Mouse (Mus musculus) spleen, adult 12 weeks (tissue): Measurements from ENCODE around the gene Cfdp1.
A peak's percentile ranks its signal among the peaks of the same experiment; 100 is the strongest.

Experiments
- DNase-seq: peaks from one replicate; pipeline ENCODE4 v3.0.0; 2022; ENCODE audit warnings: low spot score

Cfdp1 gene

DNA sequence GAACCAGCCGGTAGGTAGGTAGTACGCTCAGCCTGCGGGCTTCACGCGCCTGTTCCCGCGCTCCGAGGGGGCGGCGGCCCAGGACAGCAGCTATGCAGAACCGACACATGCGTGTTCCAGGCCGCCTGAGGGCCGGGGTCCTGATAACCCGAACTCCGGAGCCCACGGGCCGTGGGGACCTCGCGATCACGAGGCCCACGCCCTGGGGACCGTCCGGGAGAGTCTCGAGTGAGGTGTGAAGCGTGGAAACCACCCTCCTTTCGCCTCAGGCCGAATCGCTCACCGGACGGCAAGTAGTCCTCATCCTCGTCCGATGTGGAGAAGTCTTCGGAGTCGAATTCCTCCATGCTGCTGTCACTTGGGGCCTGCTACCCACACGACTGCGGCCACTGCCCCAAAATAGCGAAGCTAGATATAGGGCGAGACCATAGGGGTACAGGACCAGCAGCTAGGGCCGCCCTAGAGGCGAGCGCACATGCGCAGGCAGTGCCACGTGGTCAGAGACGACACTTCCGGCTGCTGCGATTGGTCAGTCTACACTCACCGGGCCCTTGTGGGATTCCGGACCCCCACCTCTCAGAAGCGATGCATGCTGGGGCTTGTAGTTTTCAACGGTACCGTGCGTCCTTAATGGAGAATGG lies at the start of gene Cfdp1:
Gene Cfdp1, minus strand, starts transcription at position 431 of the 641 bp plus-strand sequence.
- peak; percentile 92 for DNase-seq

DNA sequence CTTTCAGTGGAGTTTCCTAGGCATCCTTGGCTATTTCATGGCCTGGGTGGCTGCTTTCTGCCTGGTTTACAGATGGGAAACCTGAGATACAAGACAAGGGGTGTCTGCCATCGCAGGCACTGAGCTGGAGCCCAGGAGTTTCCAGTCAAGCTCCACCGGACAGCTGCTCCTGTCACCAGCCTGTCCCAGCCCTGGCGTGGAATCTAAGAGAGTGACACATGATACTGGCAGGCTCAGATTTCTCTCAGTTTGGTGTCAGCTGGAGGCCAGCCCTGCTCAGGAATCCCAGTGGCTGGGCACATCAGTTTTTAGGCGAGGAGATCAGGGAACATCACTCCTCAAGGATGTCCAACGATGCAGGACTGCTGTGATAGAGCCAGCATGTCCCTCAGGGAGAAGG lies 48.0 kb upstream of the Cfdp1 start:
- no peak for DNase-seq

DNA sequence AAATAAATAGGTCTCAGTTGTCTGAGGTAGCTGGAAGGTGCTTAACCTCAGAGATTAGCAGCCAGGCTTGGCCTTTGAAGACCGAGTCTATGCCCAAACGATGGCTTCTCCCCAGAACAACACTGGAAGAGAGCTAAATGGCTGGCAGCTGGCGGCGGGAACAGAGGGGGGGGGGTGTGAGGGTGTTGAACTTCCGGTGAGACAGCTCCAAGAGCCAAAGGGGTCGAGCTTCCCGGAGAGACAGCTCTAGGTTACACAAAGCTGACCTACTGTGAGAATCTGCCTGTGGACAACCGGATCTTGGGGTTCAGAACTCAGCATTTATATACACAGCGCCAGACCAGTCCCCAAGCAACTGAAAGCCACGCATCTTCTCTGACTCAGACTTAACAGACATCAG lies 44.5 kb upstream of the Cfdp1 start:
- no peak for DNase-seq

DNA sequence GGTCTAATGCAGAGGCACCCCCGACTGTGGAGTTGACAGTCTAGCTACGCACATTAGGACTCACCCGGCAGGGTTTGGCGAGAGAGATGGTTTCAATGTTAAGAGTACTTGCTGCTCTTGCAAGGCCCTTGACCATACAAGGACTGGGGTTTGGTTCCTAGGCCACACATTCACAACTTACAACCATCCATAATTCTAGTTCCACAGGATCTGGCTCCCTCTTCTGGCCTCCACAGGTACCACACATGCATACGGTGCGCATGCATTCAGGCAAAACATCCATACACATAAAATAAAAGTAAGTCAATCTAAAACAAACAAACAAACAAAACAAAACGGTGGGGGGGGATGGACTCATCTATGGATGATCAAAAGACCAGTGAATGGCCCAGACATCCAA lies 40.9 kb upstream of the Cfdp1 start:
- DNase-seq = no peak

DNA sequence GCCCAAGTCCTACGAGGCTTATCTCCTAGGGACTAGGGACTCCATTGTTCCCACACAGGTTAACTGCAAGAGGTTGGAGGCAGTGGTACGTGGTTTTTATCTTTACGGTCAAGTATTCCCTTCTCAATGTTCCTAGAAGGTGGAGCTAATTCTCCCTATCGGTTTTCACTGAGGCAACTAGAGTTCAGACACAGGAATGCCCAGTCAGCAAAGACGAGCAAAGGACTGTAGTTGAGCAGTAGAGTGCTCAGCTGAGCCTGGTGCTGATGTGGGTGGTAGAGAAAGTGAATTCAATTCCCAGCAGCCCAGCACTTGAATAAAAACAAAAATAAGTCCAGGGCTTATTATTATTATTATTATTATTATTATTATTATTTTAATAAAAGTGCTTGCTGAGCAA lies 38.5 kb upstream of the Cfdp1 start:
- no peak for DNase-seq

DNA sequence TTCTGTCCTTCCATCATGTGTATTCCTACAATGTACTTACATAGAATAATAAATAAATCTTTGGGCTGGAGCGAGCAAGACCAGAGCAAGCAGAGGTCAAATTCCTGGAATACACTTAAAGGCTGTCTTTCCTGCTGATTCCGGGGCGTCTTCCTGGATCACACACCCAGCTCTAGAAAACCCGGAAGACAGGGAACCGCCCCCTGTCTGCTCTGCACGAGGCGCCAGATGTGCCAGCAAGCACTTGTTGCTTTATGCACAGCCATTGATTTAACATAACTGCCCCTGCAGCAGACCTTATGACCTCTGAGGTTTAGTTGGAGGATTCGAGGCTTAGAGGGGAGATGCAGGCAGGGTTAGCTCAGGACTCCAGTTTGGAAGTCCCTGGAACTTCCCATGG lies 37.9 kb upstream of the Cfdp1 start:
- no peak for DNase-seq

DNA sequence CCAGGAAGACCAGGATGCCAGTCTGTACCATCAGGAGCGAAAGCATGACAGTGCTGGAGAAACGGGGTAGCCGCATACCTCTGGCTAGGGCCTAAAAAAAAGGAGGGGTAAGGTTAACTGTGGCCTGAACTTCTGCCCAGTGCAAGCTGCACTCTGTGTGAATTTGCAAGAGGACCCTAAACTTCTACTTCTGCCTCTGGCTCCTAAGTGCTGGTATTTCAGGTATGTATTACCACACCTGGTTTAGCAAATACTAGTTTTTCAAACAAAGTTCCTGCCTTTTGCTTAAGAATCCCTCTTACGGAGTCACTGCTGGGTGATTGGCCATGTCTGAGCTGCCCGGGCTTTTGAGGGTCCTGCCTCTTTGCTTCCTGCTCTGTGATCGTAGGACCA lies 36.8 kb upstream of the Cfdp1 start:
- no peak for DNase-seq

DNA sequence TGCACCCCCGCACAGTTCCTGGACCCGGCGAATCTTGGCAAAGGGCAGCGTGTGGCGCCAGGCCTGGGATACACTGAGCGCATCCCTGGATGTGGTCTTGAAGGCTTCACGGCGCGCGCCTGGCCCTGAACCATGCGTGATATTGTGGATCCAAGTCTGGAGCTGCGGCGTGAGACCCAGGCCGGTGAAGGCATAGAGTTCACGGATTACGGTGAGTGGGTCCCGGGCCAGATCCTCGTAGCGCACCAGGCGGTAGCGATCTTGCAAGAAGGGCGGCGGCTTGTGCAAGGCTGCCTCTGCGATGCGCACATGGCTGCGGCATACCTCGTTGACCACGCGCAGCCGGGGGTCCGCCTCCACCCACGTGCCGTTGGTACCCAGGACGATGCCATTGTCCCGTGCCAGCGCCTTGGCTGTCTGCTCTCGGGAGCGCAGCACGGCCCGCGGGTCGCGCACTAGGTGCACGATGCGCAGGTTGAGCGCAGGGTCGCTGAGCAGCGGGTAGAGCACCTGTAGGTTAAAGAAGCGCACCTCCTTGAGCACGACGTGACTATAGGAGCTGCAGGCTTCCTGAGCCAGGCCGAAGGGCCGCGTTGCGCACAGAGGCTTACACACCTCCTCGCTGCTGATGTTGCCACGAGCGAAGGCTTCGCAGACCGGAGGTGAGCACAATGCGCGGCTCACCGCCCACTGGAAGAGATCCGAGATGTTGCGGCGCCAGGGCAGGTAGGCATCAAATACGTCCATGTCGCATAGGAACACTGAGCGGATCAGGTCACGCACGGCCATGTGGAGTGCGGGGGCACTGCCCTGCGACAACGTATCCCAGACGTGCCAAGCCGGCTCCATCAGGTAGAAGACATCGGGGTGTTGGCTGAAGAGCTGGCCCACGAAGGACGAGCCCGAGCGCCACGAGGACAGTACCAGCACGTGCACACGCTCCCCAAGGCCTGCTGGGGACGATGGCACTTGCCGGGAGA lies 36.1 kb upstream of the Cfdp1 start:
- DNase-seq = no peak

DNA sequence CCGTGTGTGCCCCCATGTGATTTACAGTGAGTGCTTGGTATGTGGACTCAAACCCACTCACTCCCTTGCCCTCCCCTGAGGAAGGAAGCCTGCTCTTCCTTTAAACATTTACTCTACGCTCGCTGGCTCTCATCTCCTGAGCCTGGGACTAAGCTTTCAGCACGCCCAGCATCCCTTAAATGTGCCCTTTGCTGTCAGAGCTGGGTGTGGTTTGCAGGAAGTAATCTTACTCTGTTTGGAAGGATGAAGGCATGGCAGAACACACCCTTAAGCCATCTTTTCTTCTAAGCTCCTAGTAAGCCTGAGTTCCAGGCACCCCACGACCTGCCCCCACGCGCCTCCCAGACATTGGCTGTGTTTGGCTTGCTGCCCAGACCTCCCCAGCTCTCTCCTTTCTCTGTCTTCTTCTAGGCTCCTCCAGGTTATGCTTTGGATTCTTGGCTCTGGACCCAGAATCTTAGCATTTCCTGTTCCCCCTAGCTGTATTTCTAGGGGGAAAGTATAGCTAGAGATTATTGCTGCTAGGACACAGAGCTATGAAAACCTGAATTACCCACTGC lies 34.1 kb upstream of the Cfdp1 start:
- no peak for DNase-seq

DNA sequence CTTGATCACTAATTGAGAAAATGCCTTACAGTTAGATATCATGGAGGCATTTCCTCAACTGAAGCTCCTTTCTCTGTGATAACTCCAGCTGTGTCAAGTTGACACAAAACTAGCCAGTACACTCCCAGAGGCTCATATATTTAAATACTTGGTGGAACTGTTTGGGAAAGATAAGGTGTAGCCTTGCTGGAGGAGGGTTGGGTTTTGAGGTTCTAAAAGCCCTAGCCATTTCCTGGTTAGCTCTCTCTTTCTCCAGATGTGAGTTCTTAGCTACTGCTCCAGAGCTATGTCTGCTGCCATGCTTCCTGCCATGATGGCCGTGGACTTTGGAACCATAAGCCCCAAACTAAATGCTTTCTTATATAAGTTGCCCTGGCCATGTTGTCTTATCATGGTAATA lies 33.4 kb upstream of the Cfdp1 start:
- DNase-seq = no peak

DNA sequence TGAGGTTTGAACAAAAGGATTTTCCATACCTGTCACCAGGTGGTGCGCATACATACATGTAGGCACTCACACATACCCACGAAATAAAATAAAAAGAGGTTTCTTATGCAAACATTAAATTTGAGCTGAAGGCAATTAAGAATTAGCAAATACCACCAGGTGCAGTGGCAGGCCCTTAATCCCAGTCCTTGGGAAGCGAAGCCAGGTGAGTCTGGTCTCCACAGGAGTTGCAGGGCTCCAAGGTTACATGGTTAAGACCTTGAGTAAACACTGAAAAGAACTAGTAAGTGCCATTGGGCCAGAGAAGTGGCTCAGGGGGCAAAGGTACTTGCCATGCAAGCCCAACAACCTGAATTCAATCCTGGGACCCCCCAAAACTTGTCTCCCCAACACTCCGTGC lies 29.5 kb upstream of the Cfdp1 start:
- DNase-seq = no peak

DNA sequence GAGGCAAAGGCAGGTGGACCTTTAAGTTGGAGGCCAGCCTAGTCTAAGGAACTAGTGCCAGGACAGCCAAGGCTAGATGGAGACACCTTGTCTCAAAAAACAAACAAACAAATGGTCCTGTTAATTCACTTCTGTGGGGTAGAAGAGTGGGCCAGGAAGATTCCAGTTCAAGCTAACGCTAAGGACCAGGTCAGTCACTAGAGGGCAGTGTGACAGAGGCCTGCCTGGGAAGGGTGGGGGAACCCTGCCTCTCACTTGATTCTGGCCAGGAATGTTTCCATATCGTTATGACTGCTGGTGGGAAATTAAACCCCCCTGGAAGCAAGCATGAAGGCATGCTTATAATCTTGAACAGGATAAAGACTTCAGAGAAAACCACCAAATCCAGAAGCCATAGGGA lies 27.5 kb upstream of the Cfdp1 start:
- DNase-seq = peak; percentile 19

DNA sequence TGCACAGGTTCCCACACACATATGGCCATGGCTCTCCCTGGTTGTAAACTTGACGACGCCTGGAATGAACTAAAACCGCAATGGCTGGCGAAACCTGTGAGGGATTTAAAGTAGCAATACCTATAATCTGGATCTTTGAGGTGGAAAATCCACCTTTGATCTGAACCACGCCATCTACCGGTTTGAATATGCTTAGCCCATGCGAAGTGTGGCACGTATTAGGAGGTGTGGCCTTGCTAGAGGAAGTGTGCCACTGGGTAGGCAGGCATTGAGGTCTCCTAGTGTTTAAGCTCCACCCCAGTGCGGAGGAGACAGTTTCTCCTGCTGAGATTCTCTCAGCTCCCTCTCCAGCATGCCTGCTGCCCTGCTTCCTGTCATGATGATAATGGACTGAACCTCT lies 23.6 kb upstream of the Cfdp1 start:
- no peak for DNase-seq

DNA sequence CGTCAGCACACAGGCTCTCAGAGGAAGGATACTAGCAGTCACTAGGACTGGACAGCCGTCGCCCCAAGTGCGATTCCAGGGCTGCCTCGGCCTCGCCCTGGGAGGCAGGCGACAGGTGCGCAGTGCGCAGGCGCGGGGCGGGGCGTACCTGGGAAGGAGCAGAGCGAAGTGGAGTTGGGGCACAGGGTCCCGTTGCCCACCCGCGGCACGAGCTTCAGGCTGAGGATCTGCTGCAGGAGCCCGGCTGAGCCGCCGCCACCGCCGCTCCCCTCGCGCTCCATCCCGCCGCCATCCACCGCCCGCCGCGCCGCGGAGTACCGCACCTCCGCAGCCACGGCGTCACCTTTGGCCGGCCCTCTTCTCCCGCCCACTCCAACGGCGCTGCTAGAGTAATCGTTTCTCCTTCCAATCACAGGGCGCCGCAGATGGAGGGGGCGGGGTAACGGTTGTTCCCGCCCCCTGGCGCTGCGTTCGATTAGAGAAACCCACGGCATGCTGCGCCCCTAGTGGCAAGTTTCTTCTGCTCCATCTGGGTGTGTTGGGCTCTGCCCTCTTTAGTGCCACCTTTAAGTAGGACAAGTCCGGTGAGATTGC lies 22.4 kb upstream of the Cfdp1 start, which contains the start of gene Tmem170:
Gene Tmem170, minus strand, starts transcription at position 396 of the 594 bp plus-strand sequence.
- DNase-seq = peak; percentile 96

DNA sequence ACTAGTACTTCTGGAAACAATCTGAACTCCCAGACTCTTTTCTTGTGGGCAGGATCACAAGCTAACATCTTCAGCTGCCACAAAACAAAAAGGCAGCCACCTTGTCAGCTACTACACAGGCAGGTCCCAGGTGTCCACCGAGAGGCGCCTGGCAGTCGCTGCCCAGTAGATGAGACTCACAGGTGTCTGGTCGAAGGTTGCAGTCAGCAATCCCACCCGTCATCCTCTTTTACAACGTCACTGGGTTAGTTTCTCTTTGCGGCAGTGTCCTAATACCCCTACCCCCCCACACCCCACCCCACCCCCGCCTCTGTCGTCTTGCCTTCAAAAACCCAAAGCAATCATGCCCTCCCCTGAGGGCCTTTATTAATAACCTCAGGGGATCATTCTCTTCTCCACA lies 21.7 kb upstream of the Cfdp1 start:
- no peak for DNase-seq

DNA sequence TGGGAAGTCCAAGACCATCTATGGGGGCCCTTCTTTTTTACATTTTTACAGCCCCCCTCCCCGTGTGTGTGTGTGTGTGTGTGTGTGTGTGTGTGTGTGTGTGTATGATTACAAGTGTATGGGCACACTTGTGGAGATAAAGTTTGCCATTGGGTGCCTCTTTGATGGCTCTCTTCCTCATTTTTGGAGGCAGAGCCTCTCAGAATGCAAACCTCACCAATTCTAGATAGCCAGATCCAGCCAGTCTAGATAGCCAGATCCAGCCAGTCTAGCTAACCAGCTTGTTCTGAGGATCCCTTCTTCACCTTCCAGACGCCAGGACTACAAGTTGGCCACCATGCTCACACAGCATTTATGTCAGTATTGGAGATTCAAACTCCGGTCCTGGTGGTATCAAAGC lies 17.2 kb upstream of the Cfdp1 start:
- DNase-seq = no peak

DNA sequence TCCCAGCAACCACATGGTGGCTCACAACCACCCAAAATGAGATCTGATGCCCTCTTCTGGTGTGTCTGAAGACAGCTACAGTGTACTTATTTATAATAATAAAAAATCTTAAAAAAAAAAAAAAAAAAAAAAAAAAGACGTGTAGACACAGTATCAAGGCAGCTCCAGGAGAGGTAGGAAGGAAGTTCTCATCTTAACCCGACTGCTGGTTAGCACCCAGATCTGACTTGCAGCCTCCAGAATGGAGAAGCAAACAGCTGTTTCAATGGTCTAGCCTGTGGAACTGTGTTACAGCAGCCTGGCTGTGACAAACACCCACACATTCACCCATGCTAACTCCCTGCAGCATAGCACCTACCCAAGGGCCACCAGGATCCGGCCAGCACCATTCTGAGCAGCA lies 16.3 kb upstream of the Cfdp1 start:
- no peak for DNase-seq

DNA sequence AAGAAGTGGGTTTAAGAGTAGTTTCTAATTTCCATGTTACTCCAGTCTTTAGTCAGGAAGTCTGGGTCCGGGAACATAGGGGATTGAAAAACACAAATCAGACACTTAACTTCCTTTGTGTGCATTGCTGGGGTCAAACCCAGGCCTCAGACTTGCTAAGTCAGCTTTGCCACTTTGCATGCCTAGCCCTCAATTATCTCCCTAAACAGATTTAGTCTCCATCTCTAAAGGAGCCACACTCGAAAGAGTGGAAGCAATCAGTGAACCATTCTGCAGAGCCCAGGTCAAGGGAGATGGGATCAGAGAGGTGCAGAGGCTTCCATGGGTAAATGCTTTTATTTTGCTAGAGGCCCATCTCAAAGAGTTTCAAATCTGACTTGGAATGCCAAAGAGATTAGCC lies 14.6 kb upstream of the Cfdp1 start:
- no peak for DNase-seq

DNA sequence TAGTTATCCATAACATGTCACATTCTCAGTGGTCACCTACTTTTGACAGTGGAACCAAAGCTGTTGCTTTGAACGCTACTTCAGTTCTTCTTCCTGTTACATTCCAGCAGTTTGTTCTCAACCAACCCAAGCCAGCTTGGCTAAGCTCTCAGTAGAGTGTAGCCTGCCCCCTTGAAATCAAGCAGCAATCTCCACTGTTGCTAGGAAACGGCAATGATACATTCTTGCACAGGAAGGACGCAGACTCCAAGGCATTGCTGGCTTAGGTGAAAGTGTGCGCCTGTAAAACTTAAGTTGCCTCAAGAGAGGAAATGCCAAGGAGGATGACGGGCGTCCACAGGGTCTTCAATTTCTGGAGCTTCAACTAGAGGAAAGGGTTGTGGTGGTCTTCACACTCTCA lies 11.8 kb upstream of the Cfdp1 start:
- DNase-seq = no peak

DNA sequence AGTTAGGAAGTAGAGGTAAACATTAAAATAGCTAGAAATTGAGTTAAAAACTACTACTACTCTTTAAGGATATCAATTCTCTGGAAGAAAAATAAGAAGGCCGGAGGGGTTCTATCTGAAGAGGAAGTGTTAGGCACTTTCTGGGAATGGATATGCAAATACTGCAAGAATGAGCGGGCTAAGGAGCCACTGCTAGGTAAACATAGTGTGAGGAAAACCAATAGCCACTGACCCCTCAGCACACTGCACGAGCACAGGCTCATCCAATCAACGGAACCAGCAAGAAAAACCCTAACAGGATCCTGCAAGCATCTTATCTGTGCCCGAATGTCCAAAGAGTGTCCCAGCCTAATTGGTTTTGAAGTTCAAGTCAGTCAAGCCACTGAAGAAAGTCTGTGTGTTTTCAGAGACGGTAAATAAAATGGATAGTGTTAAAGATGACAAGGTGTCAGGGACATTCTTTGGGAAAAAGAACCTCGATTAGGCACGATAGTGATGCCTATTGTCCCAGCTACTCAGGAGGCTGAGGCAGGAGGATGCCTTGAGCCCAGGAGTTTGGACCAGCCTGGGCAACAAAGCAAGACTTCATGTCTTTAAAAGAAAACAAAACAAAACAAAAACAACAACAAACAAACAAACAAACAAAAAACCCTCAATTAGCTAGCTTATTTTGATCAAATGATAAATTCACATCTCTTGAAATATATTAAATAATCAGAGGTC lies 11.2 kb upstream of the Cfdp1 start:
- DNase-seq = no peak

DNA sequence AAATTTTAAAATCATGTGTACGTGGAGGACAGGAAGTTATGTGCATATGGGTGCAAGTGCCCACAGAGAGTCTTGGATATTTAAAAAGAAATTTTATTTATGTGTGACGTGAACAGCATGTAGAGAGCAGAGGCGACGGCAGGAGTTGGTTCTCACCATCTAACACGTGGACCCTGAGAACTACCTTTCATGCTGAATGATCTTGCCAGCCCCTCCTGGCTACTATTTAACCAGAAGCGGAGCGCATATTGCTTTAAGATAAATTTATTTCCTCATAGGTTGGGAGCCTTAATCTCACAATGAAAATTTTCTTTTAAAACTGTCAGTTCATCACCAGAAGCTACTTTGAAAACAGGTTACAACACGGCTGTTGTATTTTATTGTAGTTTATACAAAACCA lies 10.6 kb upstream of the Cfdp1 start:
- DNase-seq = no peak

DNA sequence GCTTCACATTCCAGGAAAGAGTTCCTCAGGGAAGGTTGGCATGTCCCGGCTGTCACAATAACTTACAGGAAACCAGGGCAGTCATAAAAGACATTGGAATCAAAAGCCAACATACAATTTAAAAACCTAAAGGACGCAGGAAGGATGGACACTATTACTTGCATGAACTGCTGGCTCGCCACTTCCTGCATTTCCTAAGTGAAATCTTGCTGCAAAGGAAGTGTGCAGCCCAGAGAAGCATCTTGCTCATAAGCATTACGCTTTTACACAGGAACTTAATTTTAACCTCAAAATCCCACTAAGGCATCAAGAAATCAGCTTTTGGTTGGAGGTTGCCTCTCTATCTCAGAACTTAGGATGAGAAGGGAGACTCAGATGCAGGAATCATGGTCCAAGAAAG lies 9.2 kb upstream of the Cfdp1 start:
- no peak for DNase-seq
